Mouse (Mus musculus) Patski (cell line): ENCODE data around the gene Ell3. TPM values are rescaled to one million over a fixed set of nuclear protein-coding genes. Genes with fewer than 3 reads are reported as not detected.
A peak's percentile ranks its signal among the peaks of the same experiment; 100 is the strongest.

Source experiments
- ATAC-seq: fragments of 100-300 bp; one replicate; pipeline ENCODE4 v1.8.0; 2021
- CTCF ChIA-PET: fragments of 350-600 bp; sonication (Branson Sonifier 250); formaldehyde crosslinking; loops from one replicate; lab custom pipeline; 2022; ENCODE audit warnings: inconsistent platforms; lab: Charles Lee
- POLR2A ChIA-PET: fragments of 350-600 bp; sonication (Branson Sonifier 250); formaldehyde crosslinking; loops from one replicate; lab custom pipeline; 2022; ENCODE audit warnings: antibody characterized with exemption, inconsistent platforms; lab: Charles Lee
- DNase-seq: peaks from one replicate; pipeline ENCODE4 v3.0.0-alpha.2; 2011; ENCODE audit warnings: low read depth, low spot score
- H3K27me3 ChIP-seq: fragments of 371-371 bp; one replicate; pipeline ENCODE4 v1.5.1; 2021
- CTCF ChIP-seq: fragments of 100-300 bp; IDR thresholded peaks from one replicate; pipeline ENCODE4 v1.5.1; 2021
- in situ Hi-C: fragments of 300-500 bp; cut with MboI; formaldehyde crosslinking; loops from 3 replicates; pipeline ENCODE4 v1.11.1; 2018; ENCODE audit warnings: low pct_unique_long_range_greater_than_20kb, mixed read lengths
- polyA plus RNA-seq: library from polyadenylated mRNA; unstranded; gene quantifications from one replicate; pipeline ENCODE4 v1.2.3, GENCODE M21; 2021

Ell3 gene
- polyA plus RNA-seq, 1 experiment from 2014 or later = 1.6 TPM

GRCm38 (mm10) chr2:121447006-121447405, 2.9 kb upstream of the Ell3 start:
- in situ Hi-C loops = no loop called here
- POLR2A ChIA-PET = no interaction called here
- no peaks in the 10 kb centered on the region for H3K27me3 ChIP-seq
- ATAC-seq = no peak
- CTCF ChIA-PET = no interaction called here
- no peak for TF ChIP-seq CTCF
- DNase-seq = no peak

- no peak for TF ChIP-seq CTCF
- ChIA-PET POLR2A (interaction anchor here (1.1 kb wide), 1 partner anchor 10 kb away, joined by 4 read pairs; the partner anchor contains the start of gene Serinc4), CTCF (no interaction called here)
- in situ Hi-C loops = no loop called here
- no peaks in the 10 kb centered on the region for H3K27me3 ChIP-seq
- ATAC-seq (no peak), DNase-seq (no peak)
Measured at GRCm38 (mm10) chr2:121446506-121446905, 2.4 kb upstream of the Ell3 start.

GRCm38 (mm10) chr2:121445117-121445516, 1.0 kb upstream of the Ell3 start:
- ATAC-seq = no peak
- DNase-seq = no peak
- no peak for TF ChIP-seq CTCF
- ChIA-PET POLR2A (interaction anchor here (1.1 kb wide), 1 partner anchor 11 kb away, joined by 4 read pairs; the partner anchor contains the start of gene Serinc4), CTCF (interaction anchor here (1.1 kb wide), 1 partner anchor 16 kb away, joined by 4 read pairs; no protein-coding TSS in a partner anchor)
- in situ Hi-C loops = no loop called here
- H3K27me3 ChIP-seq = no peaks in the 10 kb centered on the region

GRCm38 (mm10) chr2:121443068-121443349, 1.1 kb downstream of the Ell3 start:
- no peaks in the 10 kb centered on the region for H3K27me3 ChIP-seq
- DNase-seq (no peak), ATAC-seq (no peak)
- ChIA-PET CTCF (no interaction called here), POLR2A (no interaction called here)
- no peak for TF ChIP-seq CTCF
- in situ Hi-C loops = no loop called here

GRCm38 (mm10) chr2:121442259-121443067, 1.6 kb downstream of the Ell3 start:
- H3K27me3 ChIP-seq = no peaks in the 10 kb centered on the region
- no peak for DNase-seq
- ChIA-PET POLR2A (no interaction called here), CTCF (interaction anchor here (1.6 kb wide), 1 partner anchor 10 kb away, joined by 5 read pairs; no protein-coding TSS in a partner anchor)
- no peak for TF ChIP-seq CTCF
- in situ Hi-C loops = no loop called here
- no peak for ATAC-seq

GRCm38 (mm10) chr2:121441800-121442199, 2.3 kb downstream of the Ell3 start:
- no peaks in the 10 kb centered on the region for H3K27me3 ChIP-seq
- POLR2A ChIA-PET = no interaction called here
- DNase-seq = no peak
- no peak for TF ChIP-seq CTCF
- CTCF ChIA-PET = interaction anchor here (1.0 to 1.6 kb wide), 2 partner anchors 9 to 10 kb away, joined by 3 to 5 read pairs; no protein-coding TSS in a partner anchor
- in situ Hi-C loops = no loop called here
- no peak for ATAC-seq

- ChIA-PET CTCF (interaction anchor here (1.0 to 1.6 kb wide), 2 partner anchors 9 kb away, joined by 3 to 5 read pairs; no protein-coding TSS in a partner anchor), POLR2A (no interaction called here)
- H3K27me3 ChIP-seq = no peaks in the 10 kb centered on the region
- no peak for ATAC-seq
- no peak for DNase-seq
- no peak for TF ChIP-seq CTCF
- in situ Hi-C loops = no loop called here
Measured at GRCm38 (mm10) chr2:121440834-121441605, 3.1 kb downstream of the Ell3 start.

- POLR2A ChIA-PET = interaction anchor here (0.5 kb wide), 1 partner anchor 11 kb away, joined by 3 read pairs; no protein-coding TSS in a partner anchor
Measured at GRCm38 (mm10) chr2:121439746-121440145, 4.3 kb downstream of the Ell3 start.

GRCm38 (mm10) chr2:121434854-121435253, 9.2 kb downstream of the Ell3 start:
- ChIA-PET POLR2A (interaction anchor here (0.6 kb wide), 1 partner anchor 15 kb away, joined by 3 read pairs; no protein-coding TSS in a partner anchor), CTCF (interaction anchor here (1.0 to 2.0 kb wide), 4 partner anchors 8 to 46 kb away, joined by 3 to 8 read pairs (median 4); no protein-coding TSS in a partner anchor)
- in situ Hi-C loops = no loop called here
- ATAC-seq (no peak), DNase-seq (no peak)
- no peaks in the 10 kb centered on the region for H3K27me3 ChIP-seq
- TF ChIP-seq CTCF = peak; percentile 55

More at GRCm38 (mm10) chr2:121439746-121440145, 4.3 kb downstream of the Ell3 start:
- in situ Hi-C loops = no loop called here
- TF ChIP-seq CTCF = no peak
- ATAC-seq (no peak), DNase-seq (no peak)
- CTCF ChIA-PET = interaction anchor here (1.4 kb wide), 1 partner anchor 12 kb away, joined by 4 read pairs; no protein-coding TSS in a partner anchor
- H3K27me3 ChIP-seq = no peaks in the 10 kb centered on the region

- H3K27me3 ChIP-seq = no peaks in the 10 kb centered on the region
- no peak for ATAC-seq
- TF ChIP-seq CTCF = no peak
- in situ Hi-C loops = no loop called here
- no peak for DNase-seq
- ChIA-PET POLR2A (no interaction called here), CTCF (interaction anchor here (1.9 kb wide), 1 partner anchor 10 kb away, joined by 8 read pairs; no protein-coding TSS in a partner anchor)
Measured at GRCm38 (mm10) chr2:121425890-121426289, 18.2 kb downstream of the Ell3 start.
